Mouse (Mus musculus): ENCODE data around the gene Tmem198. TPM values are rescaled to one million over a fixed set of nuclear protein-coding genes. Genes with fewer than 3 reads are reported as not detected.

Tmem198 gene
- polyA plus RNA-seq, 1 experiment from 2014 or later: 20.4 TPM

GRCm38 (mm10) chr1:75517984-75518383 lies 38.7 kb downstream of the Tmem198 start:
- Histone ChIP-seq H3K4me3 (no peak overlapping the region), H3K36me3 (no peaks in the 10 kb centered on the region), H3K4me1 (replicated peaks) (peaks cover 12% of the 10 kb centered on the region), H3K27ac (no peak overlapping the region), H3K27me3 (ENCODE audit: insufficient read depth, poor library complexity, severe bottlenecking) (no peaks in the 10 kb centered on the region), H3K9me3 (no peaks in the 10 kb centered on the region)
- no peak for DNase-seq (ENCODE audit: low spot score)
- WGBS: 46% methylated on average over 4 of the region's 4 CpGs

- Histone ChIP-seq H3K4me1 (replicated peaks) (peaks cover 12% of the 10 kb centered on the region), H3K36me3 (no peaks in the 10 kb centered on the region), H3K4me3 (no peak overlapping the region), H3K27me3 (ENCODE audit: insufficient read depth, poor library complexity, severe bottlenecking) (no peaks in the 10 kb centered on the region), H3K9me3 (no peaks in the 10 kb centered on the region), H3K27ac (no peak overlapping the region; the same call in 1 of the 2 replicates)
- DNase-seq (ENCODE audit: low spot score): no peak
- WGBS: 87% methylated on average over 4 of the region's 4 CpGs
Observed at GRCm38 (mm10) chr1:75518427-75518826, 39.1 kb downstream of the Tmem198 start.

GRCm38 (mm10) chr1:75519576-75519975 lies 40.2 kb downstream of the Tmem198 start:
- peaks cover under 1% of the 10 kb centered on the region; the same call in 1 of the 2 replicates for H3K36me3 ChIP-seq
- H3K27me3 ChIP-seq (ENCODE audit: insufficient read depth, poor library complexity, severe bottlenecking): no peaks in the 10 kb centered on the region
- no peaks in the 10 kb centered on the region for H3K9me3 ChIP-seq
- 89% methylated on average over 5 of the region's 5 CpGs for WGBS
- no peak overlapping the region for H3K4me3 ChIP-seq
- DNase-seq (ENCODE audit: low spot score): no peak
- H3K27ac ChIP-seq: no peak overlapping the region
- H3K4me1 ChIP-seq (replicated peaks): peaks cover 12% of the 10 kb centered on the region

- Histone ChIP-seq H3K36me3 (peaks cover 18% of the 10 kb centered on the region), H3K27me3 (ENCODE audit: insufficient read depth, poor library complexity, severe bottlenecking) (no peaks in the 10 kb centered on the region), H3K27ac (peak within 1 kb of the TSS; percentile 88), H3K9me3 (no peaks in the 10 kb centered on the region), H3K4me3 (peak within 1 kb of the TSS; percentile 77), H3K4me1 (replicated peaks) (peaks cover 12% of the 10 kb centered on the region)
- DNase-seq (ENCODE audit: low spot score): peak; percentile 96
- under 1% methylated on average over 46 of the region's 46 CpGs for whole genome bisulfite sequencing
Observed at GRCm38 (mm10) chr1:75521321-75522031, 42.1 kb downstream of the Tmem198 start, which contains the start of gene Stk11ip. TSS of gene Stk11ip (plus strand) at chr1:75521529.

GRCm38 (mm10) chr1:75524679-75525078 lies 45.3 kb downstream of the Tmem198 start:
- H3K27ac ChIP-seq: no peak overlapping the region
- H3K9me3 ChIP-seq: no peaks in the 10 kb centered on the region
- DNase-seq (ENCODE audit: low spot score): no peak
- WGBS: 92% methylated on average over 7 of the region's 7 CpGs
- peaks cover 50% of the 10 kb centered on the region for H3K36me3 ChIP-seq
- no peak overlapping the region for H3K4me3 ChIP-seq
- H3K27me3 ChIP-seq (ENCODE audit: insufficient read depth, poor library complexity, severe bottlenecking): no peaks in the 10 kb centered on the region
- H3K4me1 ChIP-seq (replicated peaks): peaks cover 12% of the 10 kb centered on the region

GRCm38 (mm10) chr1:75530546-75530945 lies 51.2 kb downstream of the Tmem198 start:
- H3K4me1 ChIP-seq (replicated peaks): no peaks in the 10 kb centered on the region
- no peaks in the 10 kb centered on the region for H3K27me3 ChIP-seq (ENCODE audit: insufficient read depth, poor library complexity, severe bottlenecking)
- no peaks in the 10 kb centered on the region for H3K9me3 ChIP-seq
- peaks cover 98% of the 10 kb centered on the region for H3K36me3 ChIP-seq
- DNase-seq (ENCODE audit: low spot score): no peak
- H3K27ac ChIP-seq: no peak overlapping the region
- WGBS: 81% methylated on average over 4 of the region's 4 CpGs
- no peak overlapping the region for H3K4me3 ChIP-seq

- H3K4me1 ChIP-seq (replicated peaks): no peaks in the 10 kb centered on the region
- no peak overlapping the region for H3K4me3 ChIP-seq
- no peak for DNase-seq (ENCODE audit: low spot score)
- WGBS: 90% methylated on average over 19 of the region's 19 CpGs
- peaks cover 95% of the 10 kb centered on the region for H3K36me3 ChIP-seq
- H3K27me3 ChIP-seq (ENCODE audit: insufficient read depth, poor library complexity, severe bottlenecking): no peaks in the 10 kb centered on the region
- H3K9me3 ChIP-seq: no peaks in the 10 kb centered on the region
- no peak overlapping the region for H3K27ac ChIP-seq
Observed at GRCm38 (mm10) chr1:75532280-75533172, 53.2 kb downstream of the Tmem198 start.

GRCm38 (mm10) chr1:75533325-75534252 lies 54.3 kb downstream of the Tmem198 start:
- no peaks in the 10 kb centered on the region for H3K9me3 ChIP-seq

More at GRCm38 (mm10) chr1:75533325-75534252, 54.3 kb downstream of the Tmem198 start:
- no peak overlapping the region for H3K4me3 ChIP-seq
- WGBS: 92% methylated on average over 19 of the region's 19 CpGs
- H3K36me3 ChIP-seq: peaks cover 85% of the 10 kb centered on the region
- no peak overlapping the region for H3K27ac ChIP-seq
- H3K4me1 ChIP-seq (replicated peaks): no peaks in the 10 kb centered on the region
- H3K27me3 ChIP-seq (ENCODE audit: insufficient read depth, poor library complexity, severe bottlenecking): no peaks in the 10 kb centered on the region
- DNase-seq (ENCODE audit: low spot score): no peak

Other genes with a start within 250 kb of the Tmem198 start
- gene A630095N17Rik, start 247.4 kb upstream of the Tmem198 start, polyA plus RNA-seq (2016; fragmentation: Nextera tagmentation; extraction: Ambion mirVana): not detected in 2 replicates
- 28.9 and 37.5 TPM in 2 replicates for gene Dnajb2, start 243.1 kb upstream of the Tmem198 start, polyA plus RNA-seq (2016; fragmentation: Nextera tagmentation; extraction: Ambion mirVana)
- gene Ptprn, start 215.0 kb upstream of the Tmem198 start, polyA plus RNA-seq (2016; fragmentation: Nextera tagmentation; extraction: Ambion mirVana): 3.9 and 7.9 TPM in 2 replicates
- gene Resp18, start 201.1 kb upstream of the Tmem198 start, polyA plus RNA-seq (2016; fragmentation: Nextera tagmentation; extraction: Ambion mirVana): 7.5 and 22.3 TPM in 2 replicates
- gene Dnpep, start 161.5 kb upstream of the Tmem198 start, polyA plus RNA-seq (2016; fragmentation: Nextera tagmentation; extraction: Ambion mirVana): 154 and 199 TPM in 2 replicates
- 3.8 and 4.5 TPM in 2 replicates for gene Des, start 119.2 kb upstream of the Tmem198 start, polyA plus RNA-seq (2016; fragmentation: Nextera tagmentation; extraction: Ambion mirVana)
- 19.0 and 20.2 TPM in 2 replicates for gene Speg, start 104.2 kb upstream of the Tmem198 start, polyA plus RNA-seq (2016; fragmentation: Nextera tagmentation; extraction: Ambion mirVana)
- gene Gmppa, start 43.6 kb upstream of the Tmem198 start, polyA plus RNA-seq (2016; fragmentation: Nextera tagmentation; extraction: Ambion mirVana): 62.3 and 91.2 TPM in 2 replicates
- 3.8 and 9.3 TPM in 2 replicates for gene Asic4, start 29.1 kb upstream of the Tmem198 start, polyA plus RNA-seq (2016; fragmentation: Nextera tagmentation; extraction: Ambion mirVana)
- 25.1 and 29.8 TPM in 2 replicates for gene Chpf, start 225 bp upstream of the Tmem198 start, polyA plus RNA-seq (2016; fragmentation: Nextera tagmentation; extraction: Ambion mirVana)
- 37.9 and 44.2 TPM in 2 replicates for gene Obsl1, start 26.9 kb downstream of the Tmem198 start, polyA plus RNA-seq (2016; fragmentation: Nextera tagmentation; extraction: Ambion mirVana)
- gene Inha, start 27.5 kb downstream of the Tmem198 start, polyA plus RNA-seq (2016; fragmentation: Nextera tagmentation; extraction: Ambion mirVana): 2.7 TPM in 2 replicates
- 29.6 and 30.0 TPM in 2 replicates for gene Stk11ip, start 42.0 kb downstream of the Tmem198 start, polyA plus RNA-seq (2016; fragmentation: Nextera tagmentation; extraction: Ambion mirVana)
- 13.2 and 19.8 TPM in 2 replicates for gene Slc4a3, start 66.7 kb downstream of the Tmem198 start, polyA plus RNA-seq (2016; fragmentation: Nextera tagmentation; extraction: Ambion mirVana)